Mouse (Mus musculus) c-Kit-positive CD71-positive TER-119-positive erythroid progenitor cells, embryonic 14.5 days (primary cell): Measurements from ENCODE around the gene Kdelr1.

Experiments used
- DNase-seq: peaks from one replicate; pipeline ENCODE4 v3.0.0-alpha.2; 2013; ENCODE audit warnings: low spot score

Kdelr1 gene

DNA sequence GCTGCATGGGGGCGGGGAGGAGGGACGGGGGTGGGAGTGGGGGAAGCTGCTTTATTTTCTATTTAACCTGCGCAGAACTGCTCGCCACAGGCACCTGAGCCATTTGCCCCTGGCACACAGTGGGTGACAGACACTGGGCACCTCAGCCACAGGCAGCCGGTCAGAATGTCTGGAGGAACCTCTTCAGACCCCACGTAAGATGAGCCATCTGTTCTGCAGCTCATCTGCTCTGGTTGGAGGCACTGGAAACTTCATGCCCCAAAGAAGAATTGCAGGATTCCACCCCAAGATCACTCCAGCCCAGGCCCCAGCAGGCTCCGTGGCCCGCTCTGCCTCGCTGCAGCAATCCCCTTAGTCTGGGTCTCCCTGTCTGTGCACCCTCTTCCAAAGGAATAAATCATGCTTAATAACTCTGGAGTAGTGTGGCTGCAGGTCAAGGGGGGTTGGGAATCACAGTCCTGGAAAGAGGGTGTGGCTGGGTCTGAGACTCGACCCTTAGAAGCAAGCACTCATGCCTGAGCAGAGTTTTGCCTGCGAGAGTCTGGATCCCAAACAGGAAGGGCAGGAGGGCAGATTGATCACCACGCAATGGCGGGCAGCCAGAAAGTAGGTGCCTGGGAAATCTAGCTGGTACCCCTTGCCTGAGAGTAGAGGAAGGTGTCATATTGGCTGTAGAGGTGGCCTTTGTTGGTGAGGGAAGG, 44.6 kb downstream of the Kdelr1 start:
- DNase-seq: no peak

DNA sequence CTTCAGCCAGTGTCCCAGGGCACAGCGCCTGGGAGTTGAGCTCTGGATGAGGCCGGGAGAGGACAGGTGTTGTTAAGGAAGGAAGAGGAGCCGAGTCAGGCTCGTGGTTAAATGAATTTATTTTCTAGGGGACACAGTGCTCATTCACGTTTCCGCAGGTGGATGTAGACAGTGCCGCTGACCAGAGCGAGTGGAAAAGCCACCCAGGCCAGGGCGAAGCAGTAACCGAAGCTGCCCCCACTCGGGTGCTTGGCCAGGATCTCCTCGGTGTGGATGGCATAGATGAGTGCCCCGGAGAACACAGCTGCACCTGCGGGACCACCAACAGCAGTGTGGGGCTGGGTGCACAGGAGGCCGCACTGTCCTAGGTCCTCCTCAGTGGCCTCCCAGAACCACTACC, 45.4 kb downstream of the Kdelr1 start:
- DNase-seq: no peak

DNA sequence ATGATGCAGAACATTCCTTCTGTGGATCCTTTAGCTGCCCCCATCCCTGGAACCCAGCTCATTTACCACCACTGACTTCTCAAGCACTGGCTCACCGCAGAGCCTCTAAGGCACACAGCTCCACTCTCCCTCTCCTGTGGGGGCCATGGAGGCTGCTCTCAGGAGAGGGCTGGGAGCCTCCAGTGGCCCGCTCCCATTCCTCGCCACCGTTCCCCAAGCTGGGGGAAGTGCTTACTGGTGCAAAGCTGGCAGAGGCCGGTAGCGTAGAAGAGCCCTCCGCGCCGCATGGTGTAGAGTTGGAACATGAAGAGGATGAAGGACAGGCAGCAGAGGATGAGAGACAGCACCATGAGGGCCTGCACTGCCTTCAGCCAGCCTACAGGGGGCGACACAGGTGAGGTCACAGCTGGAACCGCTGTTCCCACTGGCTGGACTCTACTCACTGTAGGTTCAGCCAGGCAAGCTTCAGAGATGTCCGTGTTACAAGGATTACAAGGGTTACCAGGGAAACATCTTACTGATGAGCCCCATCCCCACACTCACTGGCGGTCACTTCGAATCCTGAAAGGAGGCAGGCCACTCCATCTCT, 46.6 kb downstream of the Kdelr1 start:
- no peak for DNase-seq

DNA sequence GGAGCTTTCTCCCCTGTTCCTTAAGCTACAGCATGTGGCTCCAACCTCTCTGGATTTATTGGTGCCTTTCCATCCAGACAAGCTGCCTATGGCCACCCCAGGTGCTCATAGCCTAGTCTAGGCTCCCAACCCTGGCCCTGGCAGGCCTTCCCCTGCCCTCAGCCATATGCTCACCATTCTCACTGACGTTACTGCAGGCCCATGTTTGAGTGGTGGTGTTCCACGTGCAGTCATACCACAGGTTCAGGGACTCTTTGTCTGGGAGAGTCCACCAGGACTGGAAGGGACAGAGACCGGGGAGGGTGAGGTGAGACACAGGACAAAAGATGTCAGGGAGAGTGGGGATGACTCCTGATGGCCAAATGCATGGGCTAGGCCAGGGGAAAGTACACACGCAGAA, 47.2 kb downstream of the Kdelr1 start:
- DNase-seq: no peak

DNA sequence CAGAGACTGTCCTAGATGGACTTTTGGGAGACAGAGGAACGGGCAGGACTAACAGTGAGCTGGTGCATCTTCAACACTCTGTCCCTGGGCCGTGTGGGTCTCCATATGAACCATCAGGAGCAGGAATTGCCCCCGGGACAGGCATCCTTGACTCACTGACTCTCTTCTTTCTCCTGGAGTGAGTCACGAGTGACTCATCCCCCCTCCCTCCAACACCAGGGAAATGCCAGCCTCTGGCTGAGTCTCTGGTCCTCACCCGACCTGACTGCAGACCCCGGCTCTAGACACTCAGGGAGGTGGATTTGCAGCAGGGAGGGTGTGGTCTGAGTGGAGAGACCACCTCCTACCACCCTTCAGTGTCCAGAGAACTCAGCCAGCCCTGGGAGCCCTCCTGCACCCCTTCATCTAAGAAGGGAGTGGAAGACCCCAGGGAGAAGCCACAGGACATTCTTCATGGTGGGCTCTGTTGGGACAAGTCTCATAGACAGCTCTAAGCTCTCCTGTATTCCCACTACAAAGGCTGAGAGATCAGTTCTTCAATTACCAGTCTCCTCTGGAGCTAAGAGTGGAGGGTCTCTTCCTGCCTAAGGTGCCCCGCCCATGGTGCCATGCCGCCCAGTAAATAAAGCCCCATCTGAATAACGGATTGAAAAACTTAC, 48.1 kb downstream of the Kdelr1 start:
- DNase-seq: no peak

DNA sequence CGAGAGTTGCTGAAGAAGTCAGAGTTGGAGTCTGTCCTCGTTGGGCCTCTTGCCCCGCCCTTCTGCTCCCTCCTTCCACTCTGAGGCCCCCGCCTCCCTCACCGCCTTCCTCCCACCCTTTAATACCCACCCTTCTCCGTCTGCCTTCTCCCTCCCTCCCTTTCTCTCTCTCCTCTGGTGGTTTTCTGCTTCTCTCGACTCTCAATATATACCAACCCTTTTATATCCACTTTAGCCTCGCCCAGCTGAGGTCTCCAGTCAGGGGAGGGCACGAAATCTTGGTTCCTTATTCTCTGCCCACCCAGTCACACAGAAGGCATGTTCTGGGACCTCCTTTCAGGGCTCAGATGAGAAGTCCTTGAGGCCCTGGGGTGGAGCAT, 48.7 kb downstream of the Kdelr1 start, which contains the start of gene Emp3:
Gene Emp3, minus strand, starts transcription at position 163 of the 380 bp plus-strand sequence.
- peak; percentile 62 for DNase-seq

DNA sequence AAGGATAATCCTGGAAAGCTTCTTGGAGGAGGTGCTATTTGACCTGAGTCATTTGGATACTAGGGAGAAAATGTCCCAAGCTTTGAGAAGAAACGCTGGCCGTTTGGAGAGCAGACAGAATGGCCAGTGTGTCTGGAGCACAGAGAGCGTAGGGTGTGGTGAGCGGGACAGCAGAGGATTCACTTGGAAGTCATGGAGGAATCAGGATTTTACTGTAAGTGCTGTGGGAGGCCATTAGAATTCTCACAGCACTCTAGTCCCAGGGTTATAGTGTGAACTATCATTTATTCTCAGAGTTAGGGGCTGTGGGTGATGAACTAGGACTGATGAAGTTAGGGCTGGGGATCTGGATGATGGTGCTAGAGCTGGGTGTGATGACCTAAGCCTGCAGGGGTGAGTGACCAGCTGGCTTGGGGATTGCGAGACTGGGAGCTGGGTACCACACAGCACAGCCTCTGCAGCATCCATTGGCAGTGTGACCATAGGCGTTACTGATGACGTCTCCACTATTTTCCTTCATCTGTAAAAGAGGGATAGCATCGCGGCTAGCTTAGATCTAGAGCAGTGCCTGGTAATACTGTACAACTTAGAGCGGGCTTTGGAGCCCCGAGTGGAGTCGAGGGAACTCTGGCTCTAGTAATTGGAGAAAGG, 49.5 kb downstream of the Kdelr1 start:
- DNase-seq: no peak

DNA sequence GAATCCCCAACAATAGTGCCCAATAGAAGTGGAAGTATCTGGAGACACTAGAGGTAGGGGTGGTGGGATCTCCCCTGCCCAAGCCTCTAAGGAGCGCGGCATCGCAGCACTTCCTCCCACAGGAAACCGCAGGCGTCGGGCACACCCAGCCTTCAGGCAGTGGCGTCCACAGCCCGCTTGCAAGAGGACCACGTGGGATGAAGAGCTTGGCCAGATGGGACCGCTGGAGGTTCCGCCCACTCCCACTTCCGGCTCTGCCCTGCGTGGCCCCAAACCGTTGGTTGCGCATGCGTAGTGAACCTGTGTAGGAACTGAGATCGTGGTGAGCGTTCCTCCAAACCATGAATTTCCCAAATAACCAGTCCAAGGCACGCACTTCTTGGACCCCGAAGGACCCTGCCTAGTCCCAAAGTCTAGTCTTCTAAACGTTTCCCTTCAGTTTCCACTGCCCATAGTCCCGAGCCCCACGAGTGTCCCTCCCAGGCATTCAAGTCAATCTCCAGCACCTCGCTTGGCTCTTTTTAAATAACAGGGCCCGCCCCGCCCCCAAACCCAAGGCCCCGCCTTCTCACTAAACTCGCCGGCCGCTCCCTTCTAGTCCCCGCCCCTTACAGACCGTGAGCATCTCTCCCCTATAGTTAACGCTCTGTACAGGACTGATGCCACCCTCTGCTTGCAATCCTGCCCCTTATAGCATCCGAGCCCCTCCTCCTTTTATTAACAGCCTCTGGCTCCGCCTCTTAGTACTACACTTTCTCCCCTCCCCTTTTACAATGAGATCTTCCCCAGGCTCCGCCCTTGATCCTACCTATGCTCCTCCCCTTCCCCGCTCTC, 50.6 kb downstream of the Kdelr1 start:
- DNase-seq: peak; percentile 92

DNA sequence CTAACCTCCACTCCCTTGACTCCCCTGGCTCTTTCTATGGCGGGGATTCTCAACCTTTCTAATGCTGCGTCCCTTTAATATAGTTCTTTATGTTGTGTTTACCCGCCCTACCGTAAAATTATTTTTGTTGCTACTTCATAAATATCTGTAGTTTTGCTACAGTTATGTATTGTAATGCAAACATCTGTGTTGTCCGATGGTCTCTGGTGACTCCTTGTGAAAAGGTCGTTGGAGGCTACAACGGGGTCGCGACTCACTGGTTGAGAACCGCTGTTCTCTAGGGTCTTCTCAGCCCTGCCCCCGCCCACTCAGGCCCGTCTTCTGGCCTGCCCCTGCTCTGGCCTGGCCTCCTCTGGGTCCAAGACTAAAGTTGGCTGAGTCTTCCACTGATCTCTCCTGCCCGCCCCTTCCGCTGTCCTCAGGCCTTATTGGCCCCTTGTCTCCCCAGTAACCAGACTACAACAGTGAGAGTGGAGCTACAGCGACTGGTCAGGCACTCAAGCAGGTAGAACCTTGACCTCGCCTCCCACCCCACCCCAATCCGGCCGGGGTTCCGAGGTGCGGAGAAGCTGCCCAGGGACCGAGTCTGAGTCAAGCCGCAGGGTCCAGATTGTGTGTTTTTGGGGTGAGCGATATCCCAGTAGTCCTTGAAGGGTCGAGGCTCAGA, 51.3 kb downstream of the Kdelr1 start, which contains the start of gene Ccdc114:
Gene Ccdc114, plus strand, starts transcription at position 311 of the 667 bp plus-strand sequence.
- peak; percentile 53 for DNase-seq

DNA sequence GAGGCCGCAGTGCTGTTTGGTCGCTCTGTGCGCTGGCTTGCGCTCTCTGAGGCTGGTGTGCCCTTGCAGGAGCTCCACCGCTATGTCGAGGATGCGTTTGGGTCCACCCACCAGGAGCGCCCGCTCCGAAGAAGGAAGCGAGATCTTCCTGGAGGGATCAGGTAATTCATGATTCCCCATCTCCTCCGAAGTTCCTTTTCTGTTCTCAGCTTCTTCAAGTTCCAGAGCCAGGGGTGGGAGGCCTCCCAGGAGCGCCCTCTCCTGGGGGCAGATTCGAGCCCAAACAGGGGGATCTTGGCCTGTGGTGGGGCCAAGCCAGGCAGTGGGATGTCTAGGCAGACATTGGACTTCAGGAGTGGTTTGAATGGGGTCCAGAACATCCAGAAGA, 51.9 kb downstream of the Kdelr1 start:
- no peak for DNase-seq

DNA sequence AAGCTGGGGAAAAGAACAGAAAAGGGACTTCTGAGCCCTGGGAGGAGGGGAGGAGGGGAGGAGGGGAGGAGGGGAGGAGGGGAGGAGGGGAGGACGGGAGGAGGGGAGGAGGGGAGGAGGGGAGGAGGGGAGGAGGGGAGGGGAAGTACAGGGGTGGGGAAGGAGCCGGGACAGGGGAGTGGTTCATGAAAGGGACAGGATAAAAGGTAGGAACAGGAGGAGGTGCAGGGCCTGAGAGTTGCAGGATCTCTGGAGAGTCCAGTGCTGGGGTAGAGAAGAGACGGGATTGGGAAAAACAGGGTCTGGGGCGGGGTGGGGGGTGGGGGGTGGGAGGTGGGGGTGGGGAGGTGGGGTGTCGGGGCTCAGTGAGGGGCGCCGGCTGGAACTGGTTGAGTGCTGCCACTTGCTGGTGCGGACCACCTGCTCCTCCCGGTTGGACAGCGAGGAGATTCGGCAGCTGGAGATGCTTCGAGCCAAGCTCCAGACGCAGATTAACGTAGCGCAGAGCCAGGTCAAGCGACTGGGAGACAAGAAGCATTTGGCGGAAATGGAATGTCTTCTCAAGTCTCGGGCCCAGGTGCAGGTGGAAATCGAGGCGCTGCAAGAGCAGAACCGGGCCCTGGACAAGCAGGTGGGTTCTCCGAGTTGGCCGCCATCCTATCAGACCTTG, 56.2 kb downstream of the Kdelr1 start:
- DNase-seq: no peak

DNA sequence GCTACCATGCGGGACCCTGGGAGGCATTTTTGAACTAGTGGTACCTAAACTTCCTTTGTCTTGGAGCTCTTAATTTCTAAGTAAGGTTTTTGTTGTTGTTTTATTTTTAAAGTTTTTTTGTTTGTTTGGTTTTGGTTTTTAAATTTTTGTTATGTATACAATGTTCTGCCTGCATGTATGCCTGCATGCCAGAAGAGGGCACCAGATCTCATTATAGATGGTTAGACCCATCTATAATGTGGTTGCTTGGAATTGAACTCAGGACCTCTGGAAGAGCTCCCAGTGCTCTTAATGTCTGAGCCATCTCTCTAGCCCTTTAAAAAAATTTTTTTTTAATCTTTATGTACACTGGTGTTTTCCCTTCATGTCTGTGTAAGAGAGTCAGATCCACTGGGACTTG, 57.1 kb downstream of the Kdelr1 start:
- no peak for DNase-seq
